Mouse (Mus musculus) gastrocnemius, postnatal 10 days (tissue): ENCODE measurements around the gene Odc1. TPM values are rescaled to one million over a fixed set of nuclear protein-coding genes. Genes with fewer than 3 reads are reported as not detected.

Source experiments
- DNase-seq: peaks from one replicate; pipeline ENCODE4 v3.0.0; 2021; ENCODE audit warnings: mixed read lengths
- total RNA-seq, 2 experiments: library from RNA; stranded (reverse); gene quantifications; 2 replicates each; pipeline ENCODE4 v1.2.3; 2021

The Odc1 gene
- total RNA-seq, 2 experiments from 2014 or later, result 91.5 to 93.1 TPM

DNA sequence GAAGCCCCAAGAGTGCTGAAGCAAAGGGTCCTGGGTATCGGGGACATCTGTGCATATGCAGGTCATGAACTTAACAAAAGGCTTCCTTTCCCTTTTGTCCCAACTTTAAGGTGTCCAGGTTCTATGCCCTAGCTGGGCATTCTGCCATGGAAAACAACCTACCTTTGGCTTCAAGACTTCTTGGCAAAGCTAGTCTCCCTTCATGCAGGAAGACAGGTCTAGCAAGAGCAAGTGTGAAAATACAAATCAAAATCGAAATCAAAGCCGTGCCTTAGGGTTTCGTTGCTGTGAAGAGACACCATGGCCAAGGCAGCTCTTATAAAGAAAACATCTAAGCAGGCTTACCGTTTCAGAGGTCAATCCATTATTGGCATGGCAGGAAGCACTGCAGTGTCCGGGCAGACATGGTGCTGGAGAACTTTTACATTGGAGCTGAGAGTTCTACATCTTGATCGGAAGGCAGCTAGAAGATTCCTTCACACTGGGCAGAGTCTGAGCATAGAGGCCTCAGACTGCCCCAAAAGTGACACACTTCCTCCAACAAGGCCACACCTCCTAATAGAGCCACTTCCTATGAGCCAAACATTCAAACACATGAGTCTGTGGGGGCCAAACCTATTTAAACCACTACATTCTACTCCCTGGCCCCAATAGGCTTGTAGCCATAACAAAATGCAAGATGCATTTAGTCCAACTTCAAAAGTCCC, 44.5 kb downstream of the Odc1 start:
- no peak for DNase-seq

DNA sequence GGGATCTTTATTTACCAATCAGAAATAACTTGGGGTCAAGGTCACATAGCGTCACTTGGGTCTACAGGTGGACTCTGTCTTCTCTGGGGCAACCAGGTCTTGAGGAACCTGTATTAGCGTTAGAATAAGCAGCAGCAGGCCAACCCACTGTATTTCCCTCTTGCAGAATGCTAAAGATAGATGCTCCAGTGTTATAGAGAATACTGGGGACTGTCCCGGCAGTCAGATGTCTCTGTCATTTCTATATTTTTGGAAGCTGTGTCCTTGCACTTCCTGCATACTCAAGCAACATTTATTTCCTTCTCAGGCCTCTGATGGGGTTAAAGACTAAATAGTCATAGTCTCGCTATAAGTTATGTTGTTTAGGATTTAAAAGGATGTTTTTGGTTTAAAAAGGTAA, 46.7 kb downstream of the Odc1 start:
- DNase-seq, result no peak

DNA sequence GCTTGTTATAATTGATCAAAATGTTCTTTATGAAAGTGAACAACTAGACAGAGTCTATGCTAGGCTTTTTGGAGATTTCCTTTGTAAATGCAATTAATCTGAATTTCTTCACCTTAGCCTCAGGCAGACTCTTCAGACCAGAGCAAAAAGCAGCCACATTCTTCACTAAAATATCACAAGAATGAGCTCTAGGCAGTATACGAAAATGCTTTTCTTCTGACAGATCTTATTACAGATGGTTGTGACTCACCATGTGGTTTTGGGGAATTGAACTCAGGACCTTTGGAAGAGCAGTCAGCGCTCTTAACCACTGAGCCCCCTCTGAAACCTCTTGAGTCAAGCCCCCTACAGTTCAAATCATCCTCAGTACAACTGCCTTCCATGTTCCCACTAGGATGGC, 49.4 kb downstream of the Odc1 start:
- no peak for DNase-seq

DNA sequence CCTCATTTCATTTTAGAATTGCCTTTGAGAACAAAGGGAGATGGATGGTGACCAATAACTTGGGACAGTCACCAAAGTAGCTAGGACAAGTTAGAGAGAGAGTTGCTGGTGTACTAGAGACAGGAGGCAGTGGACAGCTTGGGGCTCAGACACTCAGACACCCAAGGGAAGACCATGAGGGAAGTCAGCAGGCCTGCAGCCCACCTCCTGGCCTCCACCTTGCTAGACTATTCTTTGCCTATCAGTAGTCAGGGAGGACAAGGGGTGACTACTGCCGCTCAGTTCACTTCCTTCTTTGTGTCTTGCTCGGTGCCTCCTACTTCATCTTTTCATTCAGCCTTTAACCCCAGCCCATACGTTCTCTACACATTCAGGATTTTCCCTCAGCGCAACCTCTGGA, 50.1 kb downstream of the Odc1 start:
- no peak for DNase-seq

DNA sequence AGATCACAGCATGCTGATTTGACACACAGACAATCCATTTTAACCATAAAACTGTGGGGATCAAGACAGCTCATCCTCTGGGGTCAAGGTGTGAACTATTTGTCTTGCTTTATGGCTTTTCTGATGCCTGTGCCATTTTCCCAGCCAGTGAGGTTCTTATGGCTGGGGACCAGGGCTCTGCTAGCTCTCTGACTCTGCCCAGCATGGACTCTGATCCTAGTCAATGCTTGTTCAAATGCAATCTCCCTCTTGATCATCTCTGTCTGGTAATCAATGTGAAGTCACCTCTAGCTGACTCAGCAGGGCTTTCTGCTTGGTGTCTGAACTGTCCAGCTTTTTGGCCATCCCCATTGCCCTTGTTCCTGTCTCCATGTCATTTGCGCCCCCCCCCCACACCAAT, 50.6 kb downstream of the Odc1 start:
- no peak for DNase-seq

Other genes with a start within 250 kb of the Odc1 start
- gene Atp6v1c2, start 215.4 kb upstream of the Odc1 start, total RNA-seq, result not detected
- gene Nol10, start 196.3 kb upstream of the Odc1 start, total RNA-seq, result 1 to 10 TPM; 7.6 to 9.6 TPM
- 10 to 100 TPM; 13.9 to 14.0 TPM for gene Hpcal1, start 146.1 kb downstream of the Odc1 start, total RNA-seq